20 mouse cellular contexts compared by ENCODE assay signal in genomic region chr14:80046104-80046734, GRCm38 (mm10).
DNase-seq lines count a peak whose midpoint lies in the region; ATAC-seq and TF ChIP-seq lines count a peak whose summit lies in the region.
"Had no signal": no experiment of that assay in that cellular context is flagged by ENCODE, and none has a peak within 500 bp of the region (broad histone marks: within the 10 kb centered on the region; RNA-seq: fewer than 3 reads in every experiment).

No protein-coding gene starts in this region.

- H3K27ac ChIP-seq in stomach, embryonic 14.5 days (ENCODE audit: low read length): no peak overlapping the region
- no peak overlapping the region for H3K27ac ChIP-seq in stomach, postnatal 0 days (replicated peaks)
- peak overlapping the region; percentile 45; the same call in 1 of the 2 replicates for H3K27ac ChIP-seq in kidney, embryonic 15.5 days
- H3K27ac ChIP-seq in neural tube, embryonic 15.5 days (replicated peaks): no peak overlapping the region
- H3K27ac ChIP-seq: embryonic facial prominence, embryonic 12.5 days; forebrain, embryonic 15.5 days; heart, adult 2 months; heart, embryonic 13.5 days had no signal

- no peaks in the 10 kb centered on the region for H3K27me3 ChIP-seq in stomach, embryonic 14.5 days (ENCODE audit: control insufficient read depth, insufficient read depth, low read length)
- H3K27me3 ChIP-seq in stomach, postnatal 0 days (ENCODE audit: control insufficient read depth, insufficient read depth, low read length): no peaks in the 10 kb centered on the region
- no peaks in the 10 kb centered on the region for H3K27me3 ChIP-seq in kidney, embryonic 15.5 days
- no peaks in the 10 kb centered on the region for H3K27me3 ChIP-seq in neural tube, embryonic 15.5 days (replicated peaks)
- H3K27me3 ChIP-seq: CH12.LX; embryonic facial prominence, embryonic 12.5 days; forebrain, embryonic 15.5 days; heart, embryonic 13.5 days had no signal

- 0 out of 2 replicates have a peak, but pooled peaks cover 7% of the 10 kb centered on the region for H3K4me1 ChIP-seq in stomach, embryonic 14.5 days (ENCODE audit: control insufficient read depth, insufficient read depth, low read length)
- no peaks in the 10 kb centered on the region for H3K4me1 ChIP-seq in stomach, postnatal 0 days (replicated peaks; ENCODE audit: control insufficient read depth, insufficient read depth)
- H3K4me1 ChIP-seq in kidney, embryonic 15.5 days: peaks cover 15% of the 10 kb centered on the region
- H3K4me1 ChIP-seq in neural tube, embryonic 15.5 days: 0 out of 2 replicates have a peak, but pooled peaks cover 12% of the 10 kb centered on the region
- H3K4me1 ChIP-seq: forebrain, embryonic 15.5 days; heart, embryonic 13.5 days had no signal

- WGBS in stomach, embryonic 14.5 days: 73% methylated on average over 6 of the region's 6 CpGs
- WGBS in stomach, postnatal 0 days: 74% methylated on average over 6 of the region's 6 CpGs
- 89% methylated on average over 6 of the region's 6 CpGs for WGBS in kidney, embryonic 15.5 days
- 91% methylated on average over 6 of the region's 6 CpGs for WGBS in neural tube, embryonic 15.5 days

- no peak overlapping the region for H3K4me2 ChIP-seq in stomach, embryonic 14.5 days (replicated peaks; ENCODE audit: low read depth, low read length)
- H3K4me2 ChIP-seq in stomach, postnatal 0 days (replicated peaks; ENCODE audit: low read depth): no peak overlapping the region
- no peak overlapping the region for H3K4me2 ChIP-seq in kidney, embryonic 15.5 days
- H3K4me2 ChIP-seq in neural tube, embryonic 15.5 days: no peak overlapping the region
- H3K4me2 ChIP-seq: embryonic facial prominence, embryonic 12.5 days; forebrain, embryonic 15.5 days; heart, embryonic 13.5 days had no signal

- no peak overlapping the region for H3K9ac ChIP-seq in stomach, embryonic 14.5 days (replicated peaks; ENCODE audit: low read depth, low read length)
- H3K9ac ChIP-seq in stomach, postnatal 0 days (ENCODE audit: low read length): no peak overlapping the region
- H3K9ac ChIP-seq in kidney, embryonic 15.5 days: no peak overlapping the region
- no peak overlapping the region for H3K9ac ChIP-seq in neural tube, embryonic 15.5 days (replicated peaks)
- H3K9ac ChIP-seq: embryonic facial prominence, embryonic 12.5 days; forebrain, embryonic 15.5 days; heart, embryonic 13.5 days had no signal

- DNase-seq in stomach, postnatal 0 days (ENCODE audit: low spot score): no peak
- peak; percentile 52 for DNase-seq in kidney, postnatal 14 days
- no peak for DNase-seq in layer of hippocampus, postnatal 10 days (ENCODE audit: low spot score in 2 of 2)
- DNase-seq in left cerebral cortex, postnatal 10 days (ENCODE audit: extremely low spot score in 1 of 2, low spot score in 2 of 2): no peak
- DNase-seq: adrenal gland, postnatal 14 days; cerebellum, adult 11-12 months; cerebellum, adult 9-10 months; cerebellum, postnatal 25 days; gastrocnemius, postnatal 14 days; heart, adult 2 months; heart, postnatal 36 days had no signal

- no peaks in the 10 kb centered on the region for H3K36me3 ChIP-seq in stomach, embryonic 14.5 days (ENCODE audit: control insufficient read depth, insufficient read depth, low read length)
- no peaks in the 10 kb centered on the region for H3K36me3 ChIP-seq in stomach, postnatal 0 days (ENCODE audit: control insufficient read depth, insufficient read depth, low read length)
- no peaks in the 10 kb centered on the region for H3K36me3 ChIP-seq in kidney, embryonic 15.5 days
- H3K36me3 ChIP-seq in neural tube, embryonic 15.5 days: no peaks in the 10 kb centered on the region
- H3K36me3 ChIP-seq: embryonic facial prominence, embryonic 12.5 days; forebrain, embryonic 15.5 days; heart, embryonic 13.5 days had no signal

- H3K4me3 ChIP-seq in stomach, embryonic 14.5 days (ENCODE audit: low read depth, low read length): no peak overlapping the region
- no peak overlapping the region for H3K4me3 ChIP-seq in stomach, postnatal 0 days (ENCODE audit: low read depth, low read length)
- no peak overlapping the region for H3K4me3 ChIP-seq in kidney, embryonic 15.5 days (replicated peaks)
- no peak overlapping the region for H3K4me3 ChIP-seq in neural tube, embryonic 15.5 days (replicated peaks)
- H3K4me3 ChIP-seq: embryonic facial prominence, embryonic 12.5 days; forebrain, embryonic 15.5 days; heart, adult 2 months; heart, embryonic 13.5 days had no signal

- intact Hi-C loops in left cerebral cortex, postnatal 10 days (cut with DNase I): loop anchor here (10.0 kb wide), 1 partner anchor 261 kb away; no protein-coding TSS in a partner anchor

- peak; percentile 56; the same call in 1 of the 2 replicates for ATAC-seq in stomach, embryonic 14.5 days (ENCODE audit: insufficient number of reproducible peaks, insufficient read depth, low FRiP score, low read depth)
- no peak for ATAC-seq in stomach, postnatal 0 days (ENCODE audit: low FRiP score, low TSS enrichment)
- ATAC-seq in kidney, embryonic 15.5 days (replicated peaks; ENCODE audit: low FRiP score): peak; percentile 73
- ATAC-seq in neural tube, embryonic 15.5 days (ENCODE audit: low FRiP score): no peak
- ATAC-seq: activated CD4-positive, CD25-positive, alpha-beta regulatory T cell, adult 4 months; forebrain, embryonic 15.5 days; Patski had no signal

- no peak for TF ChIP-seq EP300 in stomach, postnatal 0 days (optimal IDR thresholded peaks at IDR 0.05)

- H3K9me3 ChIP-seq in stomach, embryonic 14.5 days (ENCODE audit: control insufficient read depth, low read depth, low read length): no peaks in the 10 kb centered on the region
- H3K9me3 ChIP-seq in stomach, postnatal 0 days (ENCODE audit: control insufficient read depth, low read length): no peaks in the 10 kb centered on the region
- H3K9me3 ChIP-seq in kidney, embryonic 15.5 days (replicated peaks): no peaks in the 10 kb centered on the region
- no peaks in the 10 kb centered on the region for H3K9me3 ChIP-seq in neural tube, embryonic 15.5 days (replicated peaks)
- H3K9me3 ChIP-seq: embryonic facial prominence, embryonic 12.5 days; forebrain, embryonic 15.5 days; heart, embryonic 13.5 days had no signal

- TF ChIP-seq CTCF in stomach, postnatal 0 days (IDR thresholded peaks at IDR 0.05; ENCODE audit: low read depth): no peak

Comparison
In these comparisons a context has a peak if more than half of its experiments do, and no peak if none do; other contexts are left out.
1. ATAC-seq: peak in stomach, embryonic 14.5 days (single experiment) and kidney, embryonic 15.5 days (single experiment); none in stomach, postnatal 0 days (single experiment) and neural tube, embryonic 15.5 days (single experiment).